Mouse (Mus musculus) ES-E14 (cell line): ENCODE measurements around the gene E2f6. TPM values are rescaled to one million over a fixed set of nuclear protein-coding genes. Genes with fewer than 3 reads are reported as not detected.
A peak's percentile ranks its signal among the peaks of the same experiment; 100 is the strongest.

ENCODE experiments used
- DNase-seq: peaks from one replicate; pipeline ENCODE4 v3.0.0-alpha.2; 2013; ENCODE audit warnings: low read depth, low spot score
- H3K27ac ChIP-seq: 2 replicates; pipeline ENCODE4 v1.5.1; 2012; ENCODE audit warnings: low read depth, mild to moderate bottlenecking, low read length, moderate library complexity, mixed read lengths; ENCODE audit not compliant: poor library complexity, insufficient read depth, severe bottlenecking
- H3K36me3 ChIP-seq: 2 replicates; pipeline ENCODE4 v1.6.1; 2012; ENCODE audit warnings: mild to moderate bottlenecking, low read length, moderate library complexity, mixed read lengths; ENCODE audit not compliant: control insufficient read depth, poor library complexity, insufficient read depth, severe bottlenecking
- H3K4me1 ChIP-seq, 2 experiments: fragments of 150-350 bp in 1 of 2; sonication (generic) in 1 of 2; 2 replicates each; pipeline ENCODE4 v1.6.1; 2012; ENCODE audit warnings: low read length in 2 of 2, mild to moderate bottlenecking in 1 of 2, mixed read lengths in 1 of 2; ENCODE audit not compliant: control insufficient read depth in 2 of 2, insufficient read depth in 2 of 2, poor library complexity in 1 of 2
- H3K4me3 ChIP-seq, 2 experiments: fragments of 150-350 bp in 1 of 2; sonication (generic) in 1 of 2; 2 replicates each; pipeline ENCODE4 v1.5.1; 2012; ENCODE audit warnings: low read length in 2 of 2, low read depth in 1 of 2, mild to moderate bottlenecking in 1 of 2, mixed read lengths in 1 of 2; ENCODE audit not compliant: insufficient read depth in 1 of 2, poor library complexity in 1 of 2, severe bottlenecking in 1 of 2
- H3K9ac ChIP-seq: 2 replicates; pipeline ENCODE4 v1.6.1; 2012; ENCODE audit warnings: low read depth, mild to moderate bottlenecking, low read length, mixed read lengths; ENCODE audit not compliant: poor library complexity, insufficient read depth, severe bottlenecking
- H3K9me3 ChIP-seq: fragments of 150-350 bp; sonication (generic); 2 replicates; pipeline ENCODE4 v1.6.1; 2012; ENCODE audit warnings: low read depth, mild to moderate bottlenecking, low read length; ENCODE audit not compliant: control insufficient read depth, insufficient read depth
- CHD2 ChIP-seq: IDR thresholded peaks from 2 replicates; pipeline ENCODE4 v1.6.1; 2014; ENCODE audit warnings: mild to moderate bottlenecking, low read depth, low read length, inconsistent platforms
- HCFC1 ChIP-seq: IDR thresholded peaks from 2 replicates; pipeline ENCODE4 v1.6.1; 2012; ENCODE audit warnings: low read length, inconsistent platforms, borderline replicate concordance; ENCODE audit not compliant: insufficient read depth
- MAFK ChIP-seq: IDR thresholded peaks from 2 replicates; pipeline ENCODE4 v1.6.1; 2014; ENCODE audit warnings: mild to moderate bottlenecking, low read depth, low read length, inconsistent platforms; ENCODE audit not compliant: insufficient read depth
- ZC3H11A ChIP-seq: IDR thresholded peaks from 2 replicates; pipeline ENCODE4 v1.6.1; 2012; ENCODE audit warnings: low read depth, mild to moderate bottlenecking, inconsistent platforms, low read length, borderline replicate concordance
- ZNF384 ChIP-seq: IDR thresholded peaks from 2 replicates; pipeline ENCODE4 v1.6.1; 2012; ENCODE audit warnings: low read depth, low read length, inconsistent platforms
- in situ Hi-C, 2 experiments: fragments of 600-800 bp; cut with MboI; formaldehyde crosslinking; loops; one replicate each; pipeline ENCODE4 v1.15.1; 2025; ENCODE audit warnings: low sequenced_read_pairs in 2 of 2, inconsistent platforms in 1 of 2; ENCODE audit not compliant: unreplicated experiment in 2 of 2
- total RNA-seq: library from RNA; depleted of rRNA; stranded (reverse); fragments of 300-350 nt; gene quantifications from 2 replicates; pipeline ENCODE4 v1.2.3, GENCODE M21; 2012

The E2f6 gene
- total RNA-seq, 1 experiment: 12.0 TPM

- peaks cover 1 to 15% of the 10 kb centered on the region in 2 experiments; a peak in 3 of 4 replicates for H3K4me1 ChIP-seq
- peak; percentile 74 for TF ChIP-seq MAFK
- no peak for TF ChIP-seq ZNF384
- in situ Hi-C loops: no loop called here
- no peak for DNase-seq
- no peak overlapping the region for H3K4me3 ChIP-seq
- no peak overlapping the region for H3K9ac ChIP-seq
- H3K36me3 ChIP-seq: no peaks in the 10 kb centered on the region
- H3K9me3 ChIP-seq: no peaks in the 10 kb centered on the region
- H3K27ac ChIP-seq: no peak overlapping the region
Measured at GRCm38 (mm10) chr12:16853431-16854165, 42.8 kb downstream of the E2f6 start.

DNA sequence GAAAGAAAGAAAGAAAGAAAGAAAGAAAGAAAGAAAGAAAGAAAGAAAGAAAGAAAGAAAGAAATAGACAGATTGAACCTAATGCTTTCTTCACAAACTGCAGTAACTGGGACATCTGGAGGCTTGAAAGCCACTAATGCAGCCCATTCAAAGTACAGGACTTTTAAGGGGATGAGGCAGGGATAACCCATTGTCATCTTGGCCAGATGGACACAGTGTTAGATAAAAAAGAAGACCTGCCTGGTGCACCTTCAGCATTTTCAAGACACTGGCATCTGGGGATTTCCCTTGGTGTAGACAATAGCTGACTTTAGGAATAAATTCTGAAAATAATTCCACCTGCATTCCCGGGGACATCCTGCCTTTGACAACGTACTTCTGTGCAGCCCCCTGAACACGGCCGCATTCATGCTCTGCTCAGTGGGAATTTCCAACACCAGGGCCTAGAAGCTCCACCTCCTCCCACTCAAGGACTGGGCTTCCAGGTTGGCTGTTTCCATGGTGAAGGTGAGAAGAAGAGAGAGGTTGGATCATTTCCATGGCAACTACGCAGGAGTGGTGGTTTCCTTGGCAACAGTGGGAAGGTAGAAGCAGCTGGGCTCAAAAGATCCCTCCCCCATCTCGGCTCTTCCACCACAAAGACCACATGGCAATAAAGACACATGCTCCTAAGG, 45.0 kb downstream of the E2f6 start:
- no peak overlapping the region for H3K4me3 ChIP-seq
- in situ Hi-C loops: no loop called here
- peak; percentile 43 for DNase-seq

GRCm38 (mm10) chr12:16856306-16856679, 45.5 kb downstream of the E2f6 start:
- H3K27ac ChIP-seq: no peak overlapping the region
- TF ChIP-seq MAFK (no peak), ZNF384 (no peak), HCFC1 (no peak), ZC3H11A (no peak), CHD2 (no peak)
- H3K9ac ChIP-seq: no peak overlapping the region
- H3K4me1 ChIP-seq: peaks cover under 1 to 4% of the 10 kb centered on the region in 2 experiments; a peak in 2 of 4 replicates
- in situ Hi-C loops: no loop called here
- H3K36me3 ChIP-seq: no peaks in the 10 kb centered on the region
- DNase-seq: no peak
- H3K9me3 ChIP-seq: no peaks in the 10 kb centered on the region
- H3K4me3 ChIP-seq: no peak overlapping the region

More for the DNA sequence above, 45.0 kb downstream of the E2f6 start:
- no peaks in the 10 kb centered on the region for H3K36me3 ChIP-seq
- TF ChIP-seq CHD2: no peak
- no peak for TF ChIP-seq ZC3H11A
- no peak for TF ChIP-seq HCFC1
- TF ChIP-seq ZNF384: no peak
- no peak overlapping the region for H3K9ac ChIP-seq
- peaks cover 1 to 5% of the 10 kb centered on the region in 2 experiments; a peak in 2 of 4 replicates for H3K4me1 ChIP-seq
- no peak overlapping the region for H3K27ac ChIP-seq
- no peaks in the 10 kb centered on the region for H3K9me3 ChIP-seq

GRCm38 (mm10) chr12:16858081-16858480, 47.3 kb downstream of the E2f6 start:
- Histone ChIP-seq H3K36me3 (no peaks in the 10 kb centered on the region), H3K4me1 (peaks cover 0 to 4% of the 10 kb centered on the region in 2 experiments; a peak in 2 of 4 replicates), H3K9me3 (no peaks in the 10 kb centered on the region), H3K9ac (no peak overlapping the region), H3K4me3 (no peak overlapping the region), H3K27ac (no peak overlapping the region)
- in situ Hi-C loops: no loop called here
- DNase-seq: no peak
- TF ChIP-seq HCFC1: no peak
- no peak for TF ChIP-seq ZC3H11A
- no peak for TF ChIP-seq CHD2
- no peak for TF ChIP-seq MAFK
- TF ChIP-seq ZNF384: no peak
